Comparison of ENCODE assay signal across 28 mouse cellular contexts in the genomic region with DNA sequence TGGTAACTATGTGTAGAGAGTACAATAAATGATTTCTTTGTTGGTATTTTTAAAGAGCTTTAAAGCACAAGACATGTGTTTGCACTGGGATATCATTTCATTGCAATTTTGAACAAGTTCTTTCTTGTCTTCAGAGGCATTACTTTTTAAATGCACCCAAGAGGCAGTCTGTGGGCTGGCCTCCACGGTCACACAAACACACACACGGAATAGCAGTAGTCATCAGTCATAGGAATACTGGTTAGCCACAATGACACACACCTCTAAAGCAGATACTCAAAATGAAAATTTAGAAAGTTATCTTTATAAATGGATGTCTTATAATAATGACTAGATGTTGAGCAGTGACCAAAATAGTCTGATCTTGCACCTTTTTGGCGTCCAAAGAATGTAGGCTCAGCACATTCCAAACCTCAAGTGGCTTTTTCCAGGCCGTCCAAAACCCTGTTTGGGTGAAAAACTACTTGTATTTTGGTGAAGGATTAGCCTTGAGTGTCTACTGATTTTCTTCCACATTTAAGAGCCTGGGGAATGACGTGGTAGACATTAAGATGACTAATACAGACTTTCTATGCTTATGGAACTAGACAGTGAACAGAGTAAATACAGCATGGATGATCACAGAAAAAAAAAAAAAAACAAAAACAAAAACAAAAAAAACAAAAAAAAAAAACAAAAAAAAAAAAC.
DNase-seq lines count a peak whose midpoint lies in the region; ATAC-seq and TF ChIP-seq lines count a peak whose summit lies in the region.
"Had no signal": no experiment of that assay in that cellular context is flagged by ENCODE, and none has a peak within 500 bp of the region (broad histone marks: within the 10 kb centered on the region; RNA-seq: fewer than 3 reads in every experiment).

No protein-coding gene starts in this region.

- H3K79me3 ChIP-seq in C2C12 (ENCODE audit: low read depth), result no peaks in the 10 kb centered on the region

- no peak for TF ChIP-seq POLR2A in myocyte (IDR thresholded peaks at IDR 0.05; ENCODE audit: insufficient read length, low read depth)

- WGBS in lung, embryonic 14.5 days, result 44% methylated on average over 5 of the region's 5 CpGs
- 81% methylated on average over 5 of the region's 5 CpGs for WGBS in midbrain, embryonic 13.5 days

- no peaks in the 10 kb centered on the region for H3K27me3 ChIP-seq in lung, embryonic 14.5 days (ENCODE audit: insufficient read depth, low read length)
- no peaks in the 10 kb centered on the region for H3K27me3 ChIP-seq in C2C12 (ENCODE audit: control insufficient read depth, insufficient read depth, insufficient read length)
- no peaks in the 10 kb centered on the region for H3K27me3 ChIP-seq in Patski
- no peaks in the 10 kb centered on the region for H3K27me3 ChIP-seq in myocyte (ENCODE audit: control insufficient read depth, insufficient read depth, insufficient read length)
- no peaks in the 10 kb centered on the region for H3K27me3 ChIP-seq in midbrain, embryonic 13.5 days
- H3K27me3 ChIP-seq: embryonic facial prominence, embryonic 12.5 days; heart, embryonic 12.5 days; heart, embryonic 15.5 days; hindbrain, embryonic 13.5 days; intestine, embryonic 15.5 days had no signal

- in situ Hi-C loops in Patski (cut with MboI; ENCODE audit: low pct_unique_long_range_greater_than_20kb), result no loop called here

- H3K4me3 ChIP-seq in lung, embryonic 14.5 days (ENCODE audit: low read depth, low read length), result no peak overlapping the region
- no peak overlapping the region for H3K4me3 ChIP-seq in C2C12 (ENCODE audit: insufficient read depth, poor library complexity, severe bottlenecking)
- H3K4me3 ChIP-seq in myocyte, result no peak overlapping the region
- no peak overlapping the region for H3K4me3 ChIP-seq in midbrain, embryonic 13.5 days (replicated peaks)
- H3K4me3 ChIP-seq: embryonic facial prominence, embryonic 12.5 days; gastrocnemius, adult 2 months; heart, embryonic 12.5 days; heart, embryonic 15.5 days; hindbrain, embryonic 10.5 days; hindbrain, embryonic 13.5 days; intestine, embryonic 15.5 days had no signal

- H3K9me3 ChIP-seq in lung, embryonic 14.5 days (ENCODE audit: low read depth, low read length), result no peaks in the 10 kb centered on the region
- H3K9me3 ChIP-seq in midbrain, embryonic 13.5 days, result no peaks in the 10 kb centered on the region
- H3K9me3 ChIP-seq: embryonic facial prominence, embryonic 12.5 days; heart, embryonic 12.5 days; heart, embryonic 15.5 days; hindbrain, embryonic 10.5 days; hindbrain, embryonic 13.5 days; intestine, embryonic 15.5 days had no signal

- H3K4me2 ChIP-seq in lung, embryonic 14.5 days, result no peak overlapping the region
- peak overlapping the region; percentile 37 for H3K4me2 ChIP-seq in myocyte (ENCODE audit: low read depth)
- no peak overlapping the region for H3K4me2 ChIP-seq in midbrain, embryonic 13.5 days (replicated peaks)
- H3K4me2 ChIP-seq: embryonic facial prominence, embryonic 12.5 days; heart, embryonic 12.5 days; heart, embryonic 15.5 days; hindbrain, embryonic 13.5 days; intestine, embryonic 15.5 days had no signal

- H3ac ChIP-seq in C2C12 (ENCODE audit: control insufficient read depth, insufficient read length, low read depth) (no peak overlapping the region), myocyte (ENCODE audit: control insufficient read depth, insufficient read length) (no peak overlapping the region)

- POLR2A ChIA-PET in Patski (lab: Charles Lee), result no interaction called here

- TF ChIP-seq CTCF in lung, embryonic 14.5 days (IDR thresholded peaks at IDR 0.05; ENCODE audit: low read depth), result no peak
- no peak for TF ChIP-seq CTCF in C2C12 (IDR thresholded peaks at IDR 0.05; ENCODE audit: control insufficient read depth, insufficient read depth, insufficient read length)
- no peak for TF ChIP-seq CTCF in Patski (IDR thresholded peaks at IDR 0.05)

- H3K79me2 ChIP-seq in C2C12 (ENCODE audit: control insufficient read depth, insufficient read depth) (no peaks in the 10 kb centered on the region), myocyte (ENCODE audit: control insufficient read depth, insufficient read depth) (no peaks in the 10 kb centered on the region)

- CTCF ChIA-PET in Patski (lab: Charles Lee), result interaction anchor here (0.9 to 1.4 kb wide), 3 partner anchors 7 to 22 kb away, joined by 3 to 6 read pairs (median 5); no protein-coding TSS in a partner anchor

- no peaks in the 10 kb centered on the region for H3K36me3 ChIP-seq in lung, embryonic 14.5 days (ENCODE audit: insufficient read depth)
- H3K36me3 ChIP-seq in C2C12 (ENCODE audit: control insufficient read depth, insufficient read depth) (no peaks in the 10 kb centered on the region), myocyte (ENCODE audit: control insufficient read depth, insufficient read depth) (no peaks in the 10 kb centered on the region)
- H3K36me3 ChIP-seq in midbrain, embryonic 13.5 days, result no peaks in the 10 kb centered on the region
- H3K36me3 ChIP-seq: embryonic facial prominence, embryonic 12.5 days; heart, embryonic 12.5 days; heart, embryonic 15.5 days; hindbrain, embryonic 10.5 days; hindbrain, embryonic 13.5 days; intestine, embryonic 15.5 days had no signal

- H3K4me1 ChIP-seq in lung, embryonic 14.5 days (ENCODE audit: insufficient read depth), result no peaks in the 10 kb centered on the region
- H3K4me1 ChIP-seq in midbrain, embryonic 13.5 days (replicated peaks), result no peaks in the 10 kb centered on the region
- H3K4me1 ChIP-seq: embryonic facial prominence, embryonic 12.5 days; heart, embryonic 12.5 days; hindbrain, embryonic 10.5 days; hindbrain, embryonic 13.5 days; intestine, embryonic 15.5 days had no signal

- no peak for ATAC-seq in lung, embryonic 14.5 days (ENCODE audit: insufficient read depth)
- ATAC-seq in Patski, result peak; percentile 57
- no peak for ATAC-seq in midbrain, embryonic 13.5 days
- ATAC-seq: CD4-positive, CD25-positive, alpha-beta regulatory T cell, adult 4 months; forebrain, embryonic 14.5 days; forebrain, postnatal 0 days; hindbrain, embryonic 16.5 days; intestine, embryonic 15.5 days had no signal

- DNase-seq in lung, embryonic 14.5 days, result peak; percentile 13
- no peak for DNase-seq in lung, postnatal 14 days
- DNase-seq in Patski (ENCODE audit: low read depth, low spot score) (no peak), liver (no peak)
- DNase-seq in heart, adult 18-20 months, result no peak
- DNase-seq: adrenal gland, adult 8-10 months; adrenal gland, postnatal 25 days; B cell, adult 2 months; cerebellum, adult 11-12 months; cerebellum, adult 8-10 months; forebrain, postnatal 0 days; gastrocnemius, adult 2 months; gastrocnemius, postnatal 14 days; heart, adult 11 months; heart, postnatal 10 days; heart, postnatal 36 days had no signal

- no peak overlapping the region for H3K27ac ChIP-seq in lung, embryonic 14.5 days (ENCODE audit: low read depth)
- H3K27ac ChIP-seq in midbrain, embryonic 13.5 days, result no peak overlapping the region
- H3K27ac ChIP-seq: embryonic facial prominence, embryonic 12.5 days; gastrocnemius, adult 2 months; heart, embryonic 15.5 days; hindbrain, embryonic 10.5 days; hindbrain, embryonic 13.5 days; intestine, embryonic 15.5 days had no signal

- H3K9ac ChIP-seq in lung, embryonic 14.5 days, result no peak overlapping the region
- H3K9ac ChIP-seq in midbrain, embryonic 13.5 days (replicated peaks), result no peak overlapping the region
- H3K9ac ChIP-seq: embryonic facial prominence, embryonic 12.5 days; forebrain, postnatal 0 days; heart, embryonic 12.5 days; heart, embryonic 15.5 days; hindbrain, embryonic 13.5 days; intestine, embryonic 15.5 days had no signal

TF ChIP-seq in C2C12, 6 proteins besides CTCF, POLR2A, EP300 and RAD21:
- TF ChIP-seq CEBPB (IDR thresholded peaks at IDR 0.05; ENCODE audit: low read depth) (no peak), MAX (IDR thresholded peaks at IDR 0.05) (peak; percentile 36), MYOG (IDR thresholded peaks at IDR 0.05; ENCODE audit: control insufficient read depth, extremely low read depth, insufficient read length) (no peak), FOSL1 (IDR thresholded peaks at IDR 0.05; ENCODE audit: insufficient read depth, low read length, poor library complexity, severe bottlenecking) (peak; percentile 84), USF1 (IDR thresholded peaks at IDR 0.05; ENCODE audit: low read depth) (no peak), MYOD1 (IDR thresholded peaks at IDR 0.05; ENCODE audit: control insufficient read depth, insufficient read length, low read depth) (peak; percentile 29)

TF ChIP-seq in myocyte, 11 proteins besides CTCF, POLR2A, EP300 and RAD21:
- no peak for TF ChIP-seq MYOG (IDR thresholded peaks at IDR 0.05; ENCODE audit: control insufficient read depth in 1 of 3, insufficient read depth in 1 of 3, insufficient read length in 2 of 3, low read depth in 2 of 3)
- no peak for TF ChIP-seq SRF (IDR thresholded peaks at IDR 0.05; ENCODE audit: control insufficient read depth, insufficient read length, low read depth)
- no peak for TF ChIP-seq E2F4 (IDR thresholded peaks at IDR 0.05; ENCODE audit: insufficient read depth)
- no peak for TF ChIP-seq MAX (IDR thresholded peaks at IDR 0.05; ENCODE audit: low read depth)
- TF ChIP-seq CEBPB (IDR thresholded peaks at IDR 0.05; ENCODE audit: insufficient read depth, poor library complexity, severe bottlenecking), result no peak
- no peak for TF ChIP-seq REST (IDR thresholded peaks at IDR 0.05; ENCODE audit: insufficient read depth, insufficient read length)
- TF ChIP-seq POLR2AphosphoS2 (IDR thresholded peaks at IDR 0.05; ENCODE audit: insufficient read length, low read depth), result no peak
- TF ChIP-seq MYOD1 (IDR thresholded peaks at IDR 0.05; ENCODE audit: control insufficient read depth in 1 of 3, insufficient read length in 2 of 3, low read depth in 2 of 3), result no peak
- no peak for TF ChIP-seq USF1 (IDR thresholded peaks at IDR 0.05; ENCODE audit: low read depth)
- TF ChIP-seq TCF3 (IDR thresholded peaks at IDR 0.05; ENCODE audit: insufficient read length, low read depth), result no peak
- TF ChIP-seq TCF12 (IDR thresholded peaks at IDR 0.05; ENCODE audit: insufficient read depth, poor library complexity, severe bottlenecking), result no peak
